Mouse (Mus musculus) mouse trophoblast stem cell (cell line): ENCODE measurements around the gene Hspb9.

Experiments used
- in situ Hi-C, 2 experiments: fragments of 300-500 bp; cut with MseI, MboI; formaldehyde crosslinking; loops; 2 replicates in 1 of 2; 3 replicates in 1 of 2; pipeline ENCODE4 v1.15.1; 2025

Hspb9 gene

GRCm38 (mm10) chr11:100705095-100705747 lies 8.4 kb upstream of the Hspb9 start:
- in situ Hi-C loops = loop anchor here in 1 of 2 experiments (5.0 kb wide), 1 partner anchor 133 kb away; the partner anchor contains the start of gene Cnp

DNA sequence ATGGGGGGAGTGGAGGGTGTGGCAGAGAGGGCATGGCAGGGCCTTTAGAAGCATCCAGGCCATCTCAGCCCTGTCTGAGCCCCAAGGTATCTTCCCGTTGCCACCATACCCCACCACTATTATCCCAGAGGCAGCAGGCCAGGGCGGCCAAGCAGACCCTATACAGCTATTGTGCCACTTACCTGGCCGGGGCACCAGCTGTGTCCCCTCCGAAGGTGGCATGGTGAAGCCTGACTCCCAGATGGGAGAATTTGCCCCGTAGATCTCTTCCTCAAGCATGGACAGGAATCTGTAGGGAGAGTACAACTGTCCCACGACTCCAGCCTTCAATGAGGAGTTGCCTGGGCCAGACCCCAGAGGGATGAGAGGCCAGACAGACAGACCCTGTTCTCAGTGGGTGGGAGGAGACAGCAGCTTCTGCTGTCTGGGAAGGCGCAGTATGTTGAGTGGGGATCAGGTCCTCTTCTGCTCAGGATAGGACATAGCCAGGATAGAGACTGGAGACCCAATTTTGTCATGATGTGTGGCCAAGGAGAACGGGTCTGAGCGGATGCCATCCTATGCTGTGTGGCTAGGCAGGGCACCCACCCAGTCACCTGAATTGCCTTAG lies 4.3 kb upstream of the Hspb9 start:
- in situ Hi-C loops = loop anchor here in 1 of 2 experiments (5.0 kb wide), 1 partner anchor 137 kb away; the partner anchor contains the start of gene Cnp

DNA sequence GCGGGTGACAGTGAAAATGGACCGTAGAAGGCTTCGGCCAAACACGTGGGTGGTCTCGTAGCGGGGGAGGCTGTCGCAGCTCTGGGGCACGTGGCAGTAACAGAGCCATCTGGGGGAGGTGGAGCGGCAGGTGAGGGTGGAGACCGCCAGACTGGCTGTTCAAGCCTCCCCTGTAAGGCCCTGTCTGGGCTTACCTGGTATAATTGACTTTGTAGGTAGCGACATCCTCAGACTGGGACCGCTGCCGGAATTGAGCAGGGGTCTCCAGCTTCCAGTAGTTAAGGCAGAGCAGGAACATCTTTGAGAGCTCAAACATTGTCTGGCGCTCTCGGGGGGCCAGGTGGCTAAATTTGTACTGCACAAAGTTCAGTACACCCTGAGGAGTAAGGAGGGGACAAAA lies 3.1 kb upstream of the Hspb9 start:
- in situ Hi-C loops = no loop called here

- in situ Hi-C loops = no loop called here
Observed at GRCm38 (mm10) chr11:100710977-100711376, 2.7 kb upstream of the Hspb9 start.

DNA sequence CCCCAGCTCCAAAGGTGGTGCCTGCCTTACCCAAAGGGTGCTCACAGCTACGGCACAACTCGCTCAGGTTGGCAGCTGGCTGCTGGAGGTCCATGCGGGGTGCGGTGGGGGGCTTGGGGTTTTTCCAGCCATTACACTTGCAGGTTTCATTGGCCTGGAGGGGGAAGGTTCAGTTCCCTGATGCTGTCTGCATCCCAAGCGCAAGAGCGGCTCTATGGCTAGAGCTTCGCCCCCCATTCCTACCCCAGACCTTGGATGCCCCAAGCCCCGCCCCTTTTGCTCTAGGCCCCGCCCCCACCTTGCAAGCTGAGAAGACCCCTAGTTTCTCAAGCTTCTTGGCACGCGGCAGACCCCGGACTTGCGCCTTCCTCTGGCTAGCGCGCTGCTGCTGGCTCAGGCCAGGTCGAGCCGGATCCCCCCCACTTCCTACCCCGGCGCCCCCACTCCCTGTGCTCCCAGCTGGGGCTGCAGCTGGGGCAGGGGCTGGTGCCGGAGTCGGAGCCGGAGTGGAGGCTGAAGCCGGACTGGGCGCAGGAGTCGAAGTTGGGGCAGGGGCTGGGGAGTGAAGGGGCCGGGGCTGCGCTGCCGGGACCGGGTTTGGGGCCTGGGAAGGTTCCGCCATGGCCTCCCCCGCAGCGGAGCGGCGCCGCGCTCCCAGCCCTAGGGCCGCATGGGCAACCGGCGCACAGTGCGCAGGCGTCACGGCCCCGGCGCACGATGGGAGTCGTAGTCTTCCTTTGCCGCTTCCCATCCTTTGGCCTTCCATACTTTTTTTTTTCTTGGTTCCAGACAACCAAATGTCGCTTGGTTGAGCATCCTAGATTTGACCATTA lies 1.7 kb upstream of the Hspb9 start, which contains the start of gene Kat2a:
Gene Kat2a (minus strand): TSS at position 683 of the 833 bp plus-strand sequence.
- in situ Hi-C loops = no loop called here

- in situ Hi-C loops = no loop called here
Observed at GRCm38 (mm10) chr11:100713174-100713573, 476 bp upstream of the Hspb9 start.

- in situ Hi-C loops = no loop called here
Observed at GRCm38 (mm10) chr11:100714534-100714915, 875 bp downstream of the Hspb9 start.

GRCm38 (mm10) chr11:100714948-100715347 lies 1.3 kb downstream of the Hspb9 start:
- in situ Hi-C loops = no loop called here

DNA sequence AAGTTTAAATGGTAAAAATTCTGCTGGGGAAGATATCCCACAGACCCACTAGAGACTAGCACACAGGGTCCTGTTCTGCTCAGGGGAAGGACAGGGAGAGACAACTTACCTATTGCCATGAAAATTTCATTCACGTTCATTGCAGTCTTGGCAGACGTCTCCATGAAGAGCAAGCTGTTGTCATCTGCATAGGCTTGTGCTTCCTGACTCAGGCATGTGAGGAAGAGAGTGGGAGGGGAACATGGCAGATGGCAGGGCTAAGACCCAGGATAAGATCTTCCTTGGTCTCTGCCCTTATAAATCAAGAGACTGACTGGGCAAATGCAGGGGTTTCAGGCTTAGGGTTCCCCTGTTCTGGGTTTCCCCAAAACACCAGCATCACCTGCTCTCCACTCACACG lies 3.0 kb downstream of the Hspb9 start:
- in situ Hi-C loops = no loop called here

DNA sequence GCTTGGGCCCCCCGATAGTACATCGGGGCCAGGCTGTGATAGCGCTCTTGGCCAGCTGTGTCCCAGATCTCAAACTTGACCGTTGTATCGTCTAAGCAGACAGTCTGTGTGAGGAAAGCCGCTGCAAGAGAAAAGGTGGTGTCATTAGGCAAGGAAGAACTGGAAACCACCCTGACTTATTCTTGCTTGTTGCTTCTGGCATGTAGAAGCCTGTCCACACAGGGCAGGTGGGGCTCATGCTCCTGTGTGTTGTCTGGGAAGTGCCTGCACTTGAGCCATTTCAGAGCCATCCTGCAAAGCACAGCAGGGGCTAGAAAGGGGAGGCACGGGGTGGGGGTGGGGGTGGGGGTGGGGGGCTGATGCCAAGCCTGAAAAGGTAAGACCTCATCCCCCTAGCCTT lies 4.8 kb downstream of the Hspb9 start:
- in situ Hi-C loops = no loop called here

GRCm38 (mm10) chr11:100718866-100719265 lies 5.2 kb downstream of the Hspb9 start:
- in situ Hi-C loops = no loop called here

DNA sequence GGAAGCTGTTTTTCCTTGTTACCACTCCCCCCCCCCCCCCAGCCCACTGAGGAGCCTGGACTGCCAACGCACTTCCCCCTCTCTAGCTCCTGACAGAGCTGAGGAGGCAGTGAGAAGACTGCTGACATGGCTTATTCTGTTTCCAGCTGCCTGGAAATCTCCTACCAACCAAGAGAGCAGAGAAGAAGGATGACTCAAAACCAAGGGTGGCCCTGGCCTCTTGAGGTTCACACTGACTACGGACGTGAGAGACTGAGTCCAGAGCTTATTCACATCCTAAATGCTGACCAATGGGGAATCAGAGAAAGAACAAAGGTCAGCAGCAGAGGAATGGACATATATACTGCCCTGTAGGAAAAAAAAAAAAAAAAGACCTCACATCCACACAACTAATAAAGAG lies 5.7 kb downstream of the Hspb9 start:
- in situ Hi-C loops = no loop called here

DNA sequence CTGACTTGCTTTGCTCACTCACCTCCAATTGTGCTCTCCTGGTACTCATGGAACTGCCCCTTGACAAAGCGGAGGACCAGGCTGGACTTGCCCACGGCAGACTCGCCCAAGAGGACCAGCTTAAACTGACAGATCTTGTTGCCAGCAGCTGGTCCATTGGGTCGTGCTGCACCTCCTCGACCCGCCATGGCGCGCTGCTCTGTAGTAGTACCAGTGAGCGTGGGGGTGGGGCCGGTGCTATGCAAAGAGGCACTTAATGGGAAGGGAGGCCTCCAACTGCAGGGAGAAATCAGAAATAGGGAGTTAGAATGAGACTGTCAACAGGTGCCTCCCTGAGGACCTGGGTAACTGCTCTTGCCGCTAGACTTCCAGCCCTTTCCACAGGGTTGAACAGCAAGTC lies 6.2 kb downstream of the Hspb9 start:
- in situ Hi-C loops = no loop called here

DNA sequence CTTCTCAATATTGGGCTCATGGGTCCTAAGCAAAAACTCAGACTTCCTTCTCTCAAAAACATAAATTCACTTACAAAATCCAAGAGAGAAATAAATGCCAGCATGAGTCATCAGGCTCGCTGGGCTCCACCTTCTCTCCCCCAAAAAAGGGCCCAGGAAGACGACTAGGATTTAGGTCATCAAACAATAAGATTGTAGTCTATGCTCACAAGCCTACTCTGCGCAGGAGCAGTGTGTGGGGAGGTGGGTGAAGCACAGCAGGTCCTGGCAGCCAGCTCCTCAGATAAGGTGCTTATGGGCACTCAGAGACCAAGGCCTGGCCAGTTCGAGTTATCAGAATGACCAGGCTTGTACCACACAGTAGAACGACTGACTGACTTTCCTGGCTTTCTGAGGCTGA lies 6.7 kb downstream of the Hspb9 start:
- in situ Hi-C loops = no loop called here

- in situ Hi-C loops = no loop called here
Observed at GRCm38 (mm10) chr11:100721254-100721653, 7.6 kb downstream of the Hspb9 start.

- in situ Hi-C loops = no loop called here
Observed at GRCm38 (mm10) chr11:100721776-100722492, 8.3 kb downstream of the Hspb9 start.

DNA sequence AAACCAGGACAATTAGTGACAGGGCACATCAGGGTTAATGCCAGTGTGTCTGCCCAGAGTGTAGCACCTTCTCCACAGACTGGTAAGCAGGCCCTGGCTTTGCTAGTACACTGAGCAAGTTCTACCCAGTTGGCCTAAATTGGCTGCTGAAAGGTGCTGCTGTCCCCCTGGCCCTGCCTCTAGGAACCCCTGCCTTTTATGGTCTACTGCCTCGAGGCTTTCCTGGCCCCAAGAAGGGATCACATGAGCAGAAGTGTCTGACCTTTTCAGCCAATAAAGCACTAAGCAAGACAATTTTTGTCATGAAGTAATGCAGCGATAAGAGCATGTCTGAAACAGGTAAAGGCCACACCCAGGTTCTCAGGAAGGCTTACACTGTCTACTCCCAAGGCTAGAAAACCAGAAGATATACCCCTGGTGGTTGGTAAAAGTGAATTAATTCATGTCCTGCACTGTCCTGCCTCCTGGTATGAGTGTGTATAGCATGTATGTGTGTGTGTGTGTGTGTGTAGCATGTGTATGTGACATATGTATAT lies 8.9 kb downstream of the Hspb9 start:
- in situ Hi-C loops = no loop called here

GRCm38 (mm10) chr11:100724919-100725512 lies 11.4 kb downstream of the Hspb9 start:
- in situ Hi-C loops = no loop called here

GRCm38 (mm10) chr11:100727201-100727600 lies 13.6 kb downstream of the Hspb9 start:
- in situ Hi-C loops = no loop called here

DNA sequence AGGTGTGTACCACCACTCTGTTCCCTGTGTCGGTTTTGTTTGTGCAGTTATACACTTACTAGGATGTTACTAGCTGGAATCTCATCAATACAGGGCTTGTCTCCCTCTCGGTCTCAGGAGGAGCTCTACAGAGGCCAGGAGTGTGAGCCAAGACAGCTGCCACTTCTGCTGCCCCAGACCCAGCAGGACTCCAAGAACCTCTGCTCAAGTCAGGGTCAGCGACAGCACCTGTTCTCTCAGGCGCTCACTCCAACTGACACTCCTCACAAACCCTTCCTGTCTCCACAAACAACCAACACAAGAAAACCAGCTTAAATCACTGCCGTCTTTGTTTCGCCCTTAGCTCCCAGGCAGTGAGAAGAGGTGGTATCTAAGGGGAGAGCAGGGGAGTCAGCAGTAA lies 15.0 kb downstream of the Hspb9 start:
- in situ Hi-C loops = no loop called here

DNA sequence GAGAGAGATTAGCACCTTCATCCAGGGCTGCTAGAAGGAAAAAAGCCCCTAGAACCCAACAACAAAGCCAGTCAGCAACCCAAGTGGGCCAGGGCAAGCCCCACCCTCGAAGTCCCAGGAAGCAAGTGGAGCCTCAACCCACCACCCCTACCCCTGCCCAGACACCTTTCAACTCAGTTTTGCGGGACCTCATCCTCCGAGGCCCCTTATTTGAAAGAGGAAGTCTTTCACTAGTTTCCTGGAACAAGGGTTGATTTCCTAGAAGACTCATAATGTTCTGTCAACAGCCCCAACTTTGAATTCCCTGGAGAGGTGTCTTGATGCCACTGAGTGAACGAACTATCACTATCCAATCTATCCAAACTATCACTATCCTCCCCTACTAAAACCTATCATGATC lies 16.3 kb downstream of the Hspb9 start:
- in situ Hi-C loops = no loop called here
